Mouse (Mus musculus) megakaryocyte progenitor cell, adult 5-6 weeks (primary cell): ENCODE measurements at regions not wholly inside any gene's neighbourhood (a gene's known extent, or its start where the extent isn't known, plus 50 kb on each side); places are given as distances from the start of the nearest gene placed in this dataset.

Experiments used
- ATAC-seq: replicated peaks from 2 replicates; pipeline ENCODE4 v1.8.0; 2016; ENCODE audit warnings: mild to moderate bottlenecking, moderate TSS enrichment, inconsistent platforms; ENCODE audit not compliant: poor library complexity

GRCm38 (mm10) chr19:54212169-54212568 is 168.2 kb downstream of the Adra2a start:
- no peak for ATAC-seq

GRCm38 (mm10) chr19:54244176-54244575 is 200.2 kb downstream of the Adra2a start:
- no peak for ATAC-seq

GRCm38 (mm10) chr19:54248256-54248936 is 204.4 kb downstream of the Adra2a start:
- no peak for ATAC-seq

GRCm38 (mm10) chr19:54252145-54252664 is 208.3 kb downstream of the Adra2a start:
- no peak for ATAC-seq

- no peak for ATAC-seq
Measured at GRCm38 (mm10) chr19:54257889-54258288, 213.9 kb downstream of the Adra2a start.

GRCm38 (mm10) chr19:54259175-54259574 is 215.2 kb downstream of the Adra2a start:
- ATAC-seq: no peak

- ATAC-seq: no peak
Measured at GRCm38 (mm10) chr19:54277368-54277767, 233.4 kb downstream of the Adra2a start.

- ATAC-seq: no peak
Measured at GRCm38 (mm10) chr19:54285481-54285880, 241.5 kb downstream of the Adra2a start.

- no peak for ATAC-seq
Measured at GRCm38 (mm10) chr19:54297663-54298388, 253.9 kb downstream of the Adra2a start.

GRCm38 (mm10) chr19:54311289-54311688 is 267.3 kb downstream of the Adra2a start:
- no peak for ATAC-seq

- no peak for ATAC-seq
Measured at GRCm38 (mm10) chr19:54311723-54312122, 267.8 kb downstream of the Adra2a start.

GRCm38 (mm10) chr19:54323276-54323675 is 279.3 kb downstream of the Adra2a start:
- ATAC-seq: no peak

- no peak for ATAC-seq
Measured at GRCm38 (mm10) chr19:54324991-54325390, 281.0 kb downstream of the Adra2a start.

- ATAC-seq: no peak
Measured at GRCm38 (mm10) chr19:54332140-54332539, 288.2 kb downstream of the Adra2a start.

GRCm38 (mm10) chr19:54340778-54341291 is 296.9 kb downstream of the Adra2a start:
- ATAC-seq: no peak

- ATAC-seq: no peak
Measured at GRCm38 (mm10) chr19:54359731-54360130, 315.8 kb downstream of the Adra2a start.

- no peak for ATAC-seq
Measured at GRCm38 (mm10) chr19:54360660-54361059, 316.7 kb downstream of the Adra2a start.

GRCm38 (mm10) chr19:54385101-54385500 is 341.1 kb downstream of the Adra2a start:
- no peak for ATAC-seq

- no peak for ATAC-seq
Measured at GRCm38 (mm10) chr19:54391406-54391805, 347.5 kb downstream of the Adra2a start.

- no peak for ATAC-seq
Measured at GRCm38 (mm10) chr19:54399651-54400050, 355.7 kb downstream of the Adra2a start.

GRCm38 (mm10) chr19:54407904-54408303 is 364.0 kb downstream of the Adra2a start:
- ATAC-seq: no peak

GRCm38 (mm10) chr19:54429062-54429461 is 385.1 kb downstream of the Adra2a start:
- ATAC-seq: no peak
